Mouse (Mus musculus) forebrain, embryonic 13.5 days (tissue): ENCODE measurements at regions not wholly inside any gene's neighbourhood (a gene's known extent, or its start where the extent isn't known, plus 50 kb on each side); places are given as distances from the start of the nearest gene placed in this dataset.
"Not testable (repeated sequence)": the region's sequence is repeated elsewhere in the genome, so short reads cannot be mapped to it uniquely, and the experiment has no call there.

Source experiments
- ATAC-seq: fragments of 200-750 bp; cut with Nextera tagmentation; 2 replicates; pipeline ENCODE4 v1.8.0; 2017
- H3K27ac ChIP-seq: fragments of 300-500 bp; sonication (generic); 2 replicates; pipeline ENCODE4 v1.5.1; 2015; ENCODE audit warnings: inconsistent platforms, mild to moderate bottlenecking, moderate library complexity
- H3K27me3 ChIP-seq: fragments of 300-500 bp; sonication (generic); 2 replicates; pipeline ENCODE4 v1.6.1; 2015; ENCODE audit warnings: mild to moderate bottlenecking, inconsistent platforms
- H3K36me3 ChIP-seq: fragments of 300-500 bp; sonication (generic); 2 replicates; pipeline ENCODE4 v1.6.1; 2015; ENCODE audit warnings: mild to moderate bottlenecking, inconsistent platforms; ENCODE audit not compliant: poor library complexity, severe bottlenecking
- H3K4me1 ChIP-seq: fragments of 300-500 bp; sonication (generic); 2 replicates; pipeline ENCODE4 v1.6.1; 2015; ENCODE audit warnings: inconsistent platforms
- H3K4me2 ChIP-seq: fragments of 300-500 bp; sonication (generic); 2 replicates; pipeline ENCODE4 v1.6.1; 2015; ENCODE audit warnings: inconsistent platforms, mild to moderate bottlenecking, moderate library complexity
- H3K4me3 ChIP-seq: fragments of 300-500 bp; sonication (generic); 2 replicates; pipeline ENCODE4 v1.5.1; 2015; ENCODE audit warnings: mild to moderate bottlenecking, inconsistent platforms
- H3K9ac ChIP-seq: fragments of 300-500 bp; sonication (generic); 2 replicates; pipeline ENCODE4 v1.6.1; 2015; ENCODE audit warnings: mild to moderate bottlenecking, inconsistent platforms
- H3K9me3 ChIP-seq: fragments of 300-500 bp; sonication (generic); replicated peaks from 2 replicates; pipeline ENCODE4 v1.6.1; 2016; ENCODE audit warnings: inconsistent platforms
- WGBS: fragments of 180-500 bp; shearing (Covaris S2); methylation state at CpG from one replicate; pipeline ENCODE4 v1.1.7; 2015; 5-methylcytosine and 5-hydroxymethylcytosine counted together

DNA sequence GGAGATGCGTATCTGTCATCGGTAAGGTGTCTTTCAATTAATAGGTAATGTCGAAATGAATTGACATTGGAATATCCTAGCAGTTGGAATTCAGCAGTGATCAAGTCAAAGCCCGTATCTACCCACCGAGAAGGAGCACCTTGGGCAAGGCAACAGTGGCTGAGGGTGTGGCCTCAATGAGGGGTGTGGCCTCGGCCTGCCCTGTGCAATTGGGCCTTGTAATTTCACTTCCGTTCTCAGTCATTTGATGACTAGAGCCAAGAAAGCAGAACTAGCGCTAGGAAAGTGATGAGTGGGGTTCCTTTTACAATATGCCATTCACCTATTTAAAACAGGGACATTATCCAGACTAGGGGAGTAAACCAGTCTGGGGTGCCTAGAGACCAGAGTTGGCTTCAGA lies 77.6 kb downstream of the Elovl4 start:
- H3K4me1 ChIP-seq, result peaks cover 9% of the 10 kb centered on the region; the same call in 1 of the 2 replicates
- H3K9ac ChIP-seq, result no peak overlapping the region

GRCm38 (mm10) chr9:83727462-83728189 lies 78.5 kb downstream of the Elovl4 start:
- Histone ChIP-seq H3K36me3 (no peaks in the 10 kb centered on the region), H3K27ac (no peak overlapping the region), H3K9me3 (no peaks in the 10 kb centered on the region), H3K4me1 (peaks cover 9% of the 10 kb centered on the region; the same call in 1 of the 2 replicates), H3K4me3 (peak overlapping the region; percentile 25), H3K9ac (0 out of 2 replicates have a peak overlapping the region, but pooled peaks have one; percentile 26), H3K4me2 (peak overlapping the region; percentile 58), H3K27me3 (no peaks in the 10 kb centered on the region)
- WGBS, result 12% methylated on average over 14 of the region's 14 CpGs
- peak; percentile 93 for ATAC-seq

More for the DNA sequence above, 77.6 kb downstream of the Elovl4 start:
- ATAC-seq, result no peak
- Histone ChIP-seq H3K27me3 (no peaks in the 10 kb centered on the region), H3K9me3 (no peaks in the 10 kb centered on the region), H3K36me3 (no peaks in the 10 kb centered on the region), H3K4me2 (no peak overlapping the region), H3K4me3 (no peak overlapping the region), H3K27ac (no peak overlapping the region)
- 84% methylated on average over 8 of the region's 8 CpGs for WGBS

GRCm38 (mm10) chr9:83726979-83727378 lies 79.1 kb downstream of the Elovl4 start:
- H3K4me2 ChIP-seq, result peak overlapping the region; percentile 58
- H3K27me3 ChIP-seq, result no peaks in the 10 kb centered on the region
- 48% methylated on average over 16 of the region's 16 CpGs for WGBS
- H3K4me3 ChIP-seq, result peak overlapping the region; percentile 25
- H3K9me3 ChIP-seq, result no peaks in the 10 kb centered on the region
- peak; percentile 36; the same call in 1 of the 2 replicates for ATAC-seq
- peaks cover 9% of the 10 kb centered on the region; the same call in 1 of the 2 replicates for H3K4me1 ChIP-seq
- no peaks in the 10 kb centered on the region for H3K36me3 ChIP-seq
- no peak overlapping the region for H3K27ac ChIP-seq
- 0 out of 2 replicates have a peak overlapping the region, but pooled peaks have one; percentile 26 for H3K9ac ChIP-seq

GRCm38 (mm10) chr9:83726105-83726504 lies 80.0 kb downstream of the Elovl4 start:
- Histone ChIP-seq H3K4me3 (no peak overlapping the region), H3K36me3 (no peaks in the 10 kb centered on the region), H3K27me3 (no peaks in the 10 kb centered on the region), H3K9me3 (no peaks in the 10 kb centered on the region), H3K4me1 (peaks cover 9% of the 10 kb centered on the region; the same call in 1 of the 2 replicates), H3K9ac (no peak overlapping the region), H3K4me2 (no peak overlapping the region), H3K27ac (no peak overlapping the region)
- WGBS, result 33% methylated on average over 9 of the region's 9 CpGs
- no peak for ATAC-seq

GRCm38 (mm10) chr9:83725545-83725944 lies 80.5 kb downstream of the Elovl4 start:
- no peaks in the 10 kb centered on the region for H3K9me3 ChIP-seq
- no peaks in the 10 kb centered on the region for H3K27me3 ChIP-seq
- 81% methylated on average over 8 of the region's 8 CpGs for WGBS
- no peaks in the 10 kb centered on the region for H3K36me3 ChIP-seq
- no peak overlapping the region for H3K4me2 ChIP-seq
- no peak for ATAC-seq
- no peak overlapping the region for H3K4me3 ChIP-seq
- no peak overlapping the region for H3K27ac ChIP-seq
- H3K9ac ChIP-seq, result no peak overlapping the region
- H3K4me1 ChIP-seq, result peaks cover 9% of the 10 kb centered on the region; the same call in 1 of the 2 replicates

- ATAC-seq, result no peak
- Histone ChIP-seq H3K4me1 (0 out of 2 replicates have a peak, but pooled peaks cover 3% of the 10 kb centered on the region), H3K4me3 (no peak overlapping the region), H3K27ac (no peak overlapping the region), H3K4me2 (no peak overlapping the region), H3K9ac (no peak overlapping the region), H3K36me3 (no peaks in the 10 kb centered on the region), H3K27me3 (no peaks in the 10 kb centered on the region), H3K9me3 (no peaks in the 10 kb centered on the region)
- WGBS, result 63% methylated on average over 2 of the region's 2 CpGs
These were observed 85.1 kb downstream of the Elovl4 start for GRCm38 (mm10) chr9:83720982-83721381.

GRCm38 (mm10) chr9:83719811-83720210 lies 86.3 kb downstream of the Elovl4 start:
- 83% methylated on average over 4 of the region's 4 CpGs for WGBS
- no peaks in the 10 kb centered on the region for H3K9me3 ChIP-seq
- ATAC-seq, result no peak
- H3K4me3 ChIP-seq, result no peak overlapping the region
- H3K9ac ChIP-seq, result no peak overlapping the region
- H3K27ac ChIP-seq, result no peak overlapping the region
- no peaks in the 10 kb centered on the region for H3K27me3 ChIP-seq
- H3K4me2 ChIP-seq, result no peak overlapping the region
- H3K36me3 ChIP-seq, result no peaks in the 10 kb centered on the region
- no peaks in the 10 kb centered on the region for H3K4me1 ChIP-seq

GRCm38 (mm10) chr9:83718084-83718483 lies 88.0 kb downstream of the Elovl4 start:
- H3K4me1 ChIP-seq, H3K9me3 ChIP-seq, H3K4me2 ChIP-seq, ATAC-seq, H3K27ac ChIP-seq, H3K9ac ChIP-seq, H3K27me3 ChIP-seq, H3K4me3 ChIP-seq, H3K36me3 ChIP-seq: not testable (repeated sequence)
- 89% methylated on average over 2 of the region's 2 CpGs for WGBS

- Histone ChIP-seq H3K9ac (no peak overlapping the region), H3K4me3 (no peak overlapping the region), H3K27ac (no peak overlapping the region), H3K4me1 (no peaks in the 10 kb centered on the region), H3K4me2 (no peak overlapping the region), H3K9me3 (no peaks in the 10 kb centered on the region), H3K36me3 (no peaks in the 10 kb centered on the region), H3K27me3 (no peaks in the 10 kb centered on the region)
- no peak for ATAC-seq
- WGBS, result 76% methylated on average over 5 of the region's 5 CpGs
These were observed 89.8 kb downstream of the Elovl4 start for GRCm38 (mm10) chr9:83716101-83716763.

- no peak overlapping the region for H3K4me3 ChIP-seq
- no peak for ATAC-seq
- 73% methylated on average over 3 of the region's 3 CpGs for WGBS
- H3K9me3 ChIP-seq, result no peaks in the 10 kb centered on the region
- no peak overlapping the region for H3K9ac ChIP-seq
- H3K4me1 ChIP-seq, result no peaks in the 10 kb centered on the region
- H3K27ac ChIP-seq, result no peak overlapping the region
- H3K36me3 ChIP-seq, result no peaks in the 10 kb centered on the region
- H3K27me3 ChIP-seq, result no peaks in the 10 kb centered on the region
- no peak overlapping the region for H3K4me2 ChIP-seq
These were observed 98.7 kb downstream of the Elovl4 start for GRCm38 (mm10) chr9:83707361-83707760.

DNA sequence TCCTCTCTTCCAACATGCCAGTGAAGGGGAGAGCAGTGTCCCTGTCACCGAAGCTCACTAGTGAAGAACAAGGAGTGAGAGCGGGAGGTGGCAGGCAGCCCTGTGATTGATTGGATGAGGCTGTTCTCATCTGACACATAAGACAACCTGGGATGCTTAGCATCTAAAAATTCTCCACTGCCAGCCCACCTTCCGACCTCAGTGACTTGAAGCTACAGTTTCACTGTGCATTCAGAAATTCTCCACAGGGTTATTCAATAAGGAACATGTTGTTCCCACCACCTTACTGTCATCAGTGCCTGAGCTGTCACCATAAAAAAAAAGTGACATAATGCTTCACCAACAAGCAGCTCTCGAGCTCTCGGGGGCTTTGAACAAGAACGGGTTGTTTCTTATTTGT lies 100.0 kb downstream of the Elovl4 start:
- Histone ChIP-seq H3K9me3 (no peaks in the 10 kb centered on the region), H3K4me3 (no peak overlapping the region), H3K4me2 (no peak overlapping the region), H3K27me3 (no peaks in the 10 kb centered on the region), H3K9ac (no peak overlapping the region), H3K27ac (no peak overlapping the region), H3K4me1 (no peaks in the 10 kb centered on the region), H3K36me3 (no peaks in the 10 kb centered on the region)
- no peak for ATAC-seq
- WGBS, result 84% methylated on average over 6 of the region's 6 CpGs

GRCm38 (mm10) chr9:83704186-83704585 lies 101.9 kb downstream of the Elovl4 start:
- Histone ChIP-seq H3K4me1 (no peaks in the 10 kb centered on the region), H3K36me3 (no peaks in the 10 kb centered on the region), H3K9ac (no peak overlapping the region), H3K4me3 (no peak overlapping the region), H3K27me3 (no peaks in the 10 kb centered on the region), H3K4me2 (no peak overlapping the region), H3K27ac (no peak overlapping the region), H3K9me3 (no peaks in the 10 kb centered on the region)
- ATAC-seq, result no peak
